Mouse (Mus musculus): ENCODE results near the gene Itga1.

- TF ChIP-seq EP300 (IDR thresholded peaks at IDR 0.05; ENCODE audit: low read length) (no peak), POLR2AphosphoS2 (IDR thresholded peaks at IDR 0.05; ENCODE audit: low read depth, low read length) (no peak), TCF12 (IDR thresholded peaks at IDR 0.05; ENCODE audit: low read depth, low read length) (no peak), CTCF (conservative IDR thresholded peaks at IDR 0.05 in 1 of 2, IDR thresholded peaks at IDR 0.05 in 1 of 2; ENCODE audit: low read depth in 2 of 2, low read length in 2 of 2) (no peak), ELF1 (IDR thresholded peaks at IDR 0.05; ENCODE audit: low read depth, low read length) (no peak)
Measured at GRCm38 (mm10) chr13:115021411-115021810, 80.4 kb downstream of the Itga1 start.
